Mouse (Mus musculus): ENCODE measurements around the gene Tsen54.

Tsen54 gene

DNA sequence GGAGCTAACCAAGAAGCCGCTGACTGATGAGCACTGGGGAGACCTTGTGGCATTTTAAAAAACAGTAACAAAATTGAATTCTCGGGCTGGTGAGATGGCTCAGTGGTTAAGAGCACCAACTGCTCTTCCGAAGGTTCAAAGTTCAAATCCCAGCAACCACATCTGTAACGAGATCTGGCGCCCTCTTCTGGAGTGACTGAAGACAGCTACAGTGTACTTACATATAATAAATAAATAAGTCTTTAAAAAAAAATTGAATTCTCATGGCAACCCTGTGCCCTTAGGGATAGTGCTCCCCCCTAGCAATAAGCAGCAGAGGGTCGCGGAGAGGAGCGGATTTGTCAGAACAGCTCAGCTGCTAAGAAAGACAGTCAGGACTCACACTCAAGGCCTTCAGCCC, 49.4 kb downstream of the Tsen54 start:
- DNase-seq: peak; percentile 50

DNA sequence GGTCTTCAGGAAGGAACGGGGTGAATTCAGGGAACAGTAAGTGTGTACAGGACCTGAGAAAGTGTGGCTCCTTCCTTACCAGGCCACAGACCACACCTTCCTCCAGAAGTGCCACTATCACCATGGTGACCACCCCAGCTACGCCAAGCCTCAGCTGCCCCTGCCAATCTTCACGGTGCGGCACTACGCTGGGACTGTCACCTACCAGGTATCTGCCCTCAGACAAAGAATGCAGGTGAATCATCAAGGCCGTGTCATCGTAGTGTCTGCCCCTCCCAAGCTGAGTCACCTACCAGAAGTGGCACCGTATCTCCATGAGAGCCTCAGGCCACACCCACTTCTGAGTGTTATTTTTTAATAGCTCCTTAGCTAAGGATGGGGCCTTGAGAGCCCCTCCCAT, 54.9 kb downstream of the Tsen54 start:
- DNase-seq: no peak

DNA sequence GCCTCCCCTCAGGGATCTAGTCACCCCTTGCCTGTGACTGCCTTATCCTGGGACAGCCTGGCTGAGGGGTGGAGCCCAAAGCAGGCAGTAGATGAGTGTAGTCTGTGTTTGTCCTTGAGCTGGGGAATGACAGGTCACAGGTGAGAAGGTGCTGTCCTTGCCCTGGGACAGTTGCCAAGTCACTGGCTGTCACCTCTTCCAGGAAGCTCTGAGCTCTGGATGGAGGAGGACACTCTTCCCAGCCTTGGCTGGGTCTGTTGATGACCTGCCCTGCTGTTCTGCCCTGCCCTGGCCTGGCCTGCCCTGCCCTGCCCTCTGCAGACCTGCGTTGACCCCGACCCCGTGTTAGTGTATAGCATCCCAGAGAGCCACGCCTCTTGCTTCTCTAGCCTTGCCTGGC, 57.9 kb downstream of the Tsen54 start:
- no peak for DNase-seq
